Comparison of ENCODE assay signal across 23 mouse cellular contexts in genomic region chr16:36885912-36886311, GRCm38 (mm10). TPM values are rescaled to one million over a fixed set of nuclear protein-coding genes. Genes with fewer than 3 reads are reported as not detected.
A peak's percentile ranks its signal among the peaks of the same experiment; 100 is the strongest.
DNase-seq lines count a peak whose midpoint lies in the region; ATAC-seq and TF ChIP-seq lines count a peak whose summit lies in the region.
"Had no signal": no experiment of that assay in that cellular context is flagged by ENCODE, and none has a peak within 500 bp of the region (broad histone marks: within the 10 kb centered on the region; RNA-seq: fewer than 3 reads in every experiment).

No protein-coding gene starts in this region.

- no peaks in the 10 kb centered on the region for H3K9me3 ChIP-seq in hindbrain, embryonic 12.5 days (replicated peaks)
- no peaks in the 10 kb centered on the region for H3K9me3 ChIP-seq in hindbrain, postnatal 0 days (ENCODE audit: low read length)
- H3K9me3 ChIP-seq: G1E had no signal

- peak; percentile 81 for DNase-seq in heart, adult 11 months
- no peak for DNase-seq in heart, adult 9 months (ENCODE audit: low spot score in 2 of 2)
- no peak for DNase-seq in hindbrain, postnatal 0 days (ENCODE audit: low spot score)
- peak; percentile 54 for DNase-seq in retina, adult 2 months (ENCODE audit: low read depth, low spot score)
- DNase-seq in retina, embryonic 14.5 days (ENCODE audit: low spot score): no peak
- DNase-seq in retina, postnatal 7 days (ENCODE audit: low read depth, low spot score): peak; percentile 11
- no peak for DNase-seq in retina, postnatal 1 day
- DNase-seq: adrenal gland, adult 2 months; adrenal gland, adult 8-10 months; adrenal gland, postnatal 10 days; adrenal gland, postnatal 14 days; adrenal gland, postnatal 25 days; adrenal gland, postnatal 36 days; B cell, adult 2 months; cerebellum, adult 11 months; cerebellum, adult 11-12 months had no signal

- no peak for TF ChIP-seq CTCF in hindbrain, postnatal 0 days (IDR thresholded peaks at IDR 0.05; ENCODE audit: low read depth)

- H3K27ac ChIP-seq in hindbrain, embryonic 12.5 days: no peak overlapping the region
- no peak overlapping the region for H3K27ac ChIP-seq in hindbrain, postnatal 0 days

- H3K4me1 ChIP-seq in hindbrain, embryonic 12.5 days: no peaks in the 10 kb centered on the region; the same call in 1 of the 2 replicates
- no peaks in the 10 kb centered on the region for H3K4me1 ChIP-seq in hindbrain, postnatal 0 days (ENCODE audit: insufficient read depth, low read length)

- no peaks in the 10 kb centered on the region for H3K27me3 ChIP-seq in hindbrain, embryonic 12.5 days
- no peaks in the 10 kb centered on the region for H3K27me3 ChIP-seq in hindbrain, postnatal 0 days (ENCODE audit: insufficient read depth, low read length)
- H3K27me3 ChIP-seq: CH12.LX, Patski had no signal

- no peak overlapping the region for H3K4me2 ChIP-seq in hindbrain, embryonic 12.5 days (replicated peaks)
- no peak overlapping the region for H3K4me2 ChIP-seq in hindbrain, postnatal 0 days (ENCODE audit: low read depth, low read length)

- H3K36me3 ChIP-seq in hindbrain, embryonic 12.5 days: peaks cover 30% of the 10 kb centered on the region
- H3K36me3 ChIP-seq in hindbrain, postnatal 0 days (ENCODE audit: insufficient read depth, low read length): peaks cover 36% of the 10 kb centered on the region

- WGBS in hindbrain, embryonic 12.5 days: 95% methylated on average over 11 of the region's 11 CpGs
- 93% methylated on average over 11 of the region's 11 CpGs for WGBS in hindbrain, postnatal 0 days

- peak overlapping the region; percentile 23; the same call in 1 of the 2 replicates for H3K9ac ChIP-seq in hindbrain, embryonic 12.5 days
- H3K9ac ChIP-seq in hindbrain, postnatal 0 days (replicated peaks; ENCODE audit: low read length): no peak overlapping the region

- H3K4me3 ChIP-seq in hindbrain, embryonic 12.5 days: no peak overlapping the region
- no peak overlapping the region for H3K4me3 ChIP-seq in hindbrain, postnatal 0 days (ENCODE audit: low read length)

- ATAC-seq in hindbrain, embryonic 12.5 days (ENCODE audit: low FRiP score): no peak
- ATAC-seq in hindbrain, postnatal 0 days: no peak
- ATAC-seq: activated CD4-positive, CD25-positive, alpha-beta regulatory T cell, adult 4 months; CD4-positive, CD25-positive, alpha-beta regulatory T cell, adult 4 months; Patski had no signal

RNA-seq across cellular contexts. Expression of gene Golgb1, which starts 11.0 kb away (rescaled TPM):
- 95.7 and 96.0 TPM in 2 replicates for polyA plus RNA-seq in hindbrain, embryonic 12.5 days (2016; fragmentation: Nextera tagmentation; extraction: Ambion mirVana)
- total RNA-seq in hindbrain, postnatal 0 days (2014; rRNA removed): 36.3 and 53.2 TPM in 2 replicates
- 90.5 and 104 TPM in 2 replicates for polyA plus RNA-seq in hindbrain, postnatal 0 days (2015; fragmentation: Nextera tagmentation; extraction: Ambion mirVana)

RNA-seq across cellular contexts. Expression of gene Eaf2, which starts 11.1 kb away (rescaled TPM):
- polyA plus RNA-seq in hindbrain, embryonic 12.5 days (2016; fragmentation: Nextera tagmentation; extraction: Ambion mirVana): 1.2 TPM in 2 replicates
- 0.16 TPM in 1 of 2 replicates, not detected in the other for total RNA-seq in hindbrain, postnatal 0 days (2014; rRNA removed)
- polyA plus RNA-seq in hindbrain, postnatal 0 days (2015; fragmentation: Nextera tagmentation; extraction: Ambion mirVana): 1.2 and 1.4 TPM in 2 replicates
- polyA plus RNA-seq: adrenal gland, adult 2 months had no signal

RNA-seq across cellular contexts. Expression of gene Hcls1, which starts 48.9 kb away (rescaled TPM):
- 2.5 and 2.8 TPM in 2 replicates for polyA plus RNA-seq in hindbrain, embryonic 12.5 days (2016; fragmentation: Nextera tagmentation; extraction: Ambion mirVana)
- total RNA-seq in hindbrain, postnatal 0 days (2014; rRNA removed): 0.78 and 1.7 TPM in 2 replicates
- 2.1 and 2.2 TPM in 2 replicates for polyA plus RNA-seq in hindbrain, postnatal 0 days (2015; fragmentation: Nextera tagmentation; extraction: Ambion mirVana)
- polyA plus RNA-seq: C2C12, Patski had no signal

RNA-seq across cellular contexts. Expression of gene Iqcb1, which starts 57.7 kb away (rescaled TPM):
- 63.4 and 68.9 TPM in 2 replicates for polyA plus RNA-seq in hindbrain, embryonic 12.5 days (2016; fragmentation: Nextera tagmentation; extraction: Ambion mirVana)
- 17.3 and 23.0 TPM in 2 replicates for total RNA-seq in hindbrain, postnatal 0 days (2014; rRNA removed)
- polyA plus RNA-seq in hindbrain, postnatal 0 days (2015; fragmentation: Nextera tagmentation; extraction: Ambion mirVana): 55.6 and 65.5 TPM in 2 replicates

Comparison
In these comparisons a context has a peak if more than half of its experiments do, and no peak if none do; other contexts are left out.
1. DNase-seq: peak in heart, adult 11 months (single experiment), retina, adult 2 months (single experiment) and retina, postnatal 7 days (single experiment); none in heart, adult 9 months (0 of 2), hindbrain, postnatal 0 days (single experiment), retina, embryonic 14.5 days (single experiment) and retina, postnatal 1 day (single experiment).